In the genomic region with DNA sequence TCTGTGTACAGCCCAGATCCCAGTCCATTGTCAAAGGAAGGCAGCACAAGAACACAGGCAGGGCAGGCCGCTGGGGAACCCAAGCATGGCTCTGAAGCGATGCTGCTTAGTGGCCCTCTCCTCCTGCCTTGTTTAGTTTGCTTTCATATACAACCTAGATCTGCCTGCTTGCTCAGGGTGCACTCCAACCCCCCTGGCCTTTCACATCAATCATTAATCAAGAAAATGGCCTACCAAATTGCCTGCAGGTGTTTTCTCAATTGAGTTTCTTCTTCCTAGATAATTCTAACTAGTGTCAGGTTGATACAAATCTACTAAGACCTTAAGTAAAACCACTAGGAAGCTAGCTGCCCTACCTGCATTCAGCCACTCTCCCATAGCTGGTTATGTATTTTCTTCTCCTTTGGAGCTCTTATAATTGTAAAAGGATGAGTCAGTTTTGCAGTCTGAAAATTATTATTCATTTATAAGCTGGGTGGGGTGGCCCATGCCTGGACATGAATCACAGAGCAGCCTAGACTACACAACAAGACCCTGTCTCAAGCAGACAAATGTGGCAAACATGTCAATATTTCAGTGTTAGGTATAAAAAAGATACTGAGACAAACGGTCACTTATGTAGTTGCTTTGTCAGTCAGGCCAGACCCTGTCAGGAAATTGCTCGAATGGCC, we compare ENCODE assay signal across 12 mouse cellular contexts. TPM values are rescaled to one million over a fixed set of nuclear protein-coding genes. Genes with fewer than 3 reads are reported as not detected.
A peak's percentile ranks its signal among the peaks of the same experiment; 100 is the strongest.
DNase-seq lines count a peak whose midpoint lies in the region; ATAC-seq and TF ChIP-seq lines count a peak whose summit lies in the region.
"Had no signal": no experiment of that assay in that cellular context is flagged by ENCODE, and none has a peak within 500 bp of the region (broad histone marks: within the 10 kb centered on the region; RNA-seq: fewer than 3 reads in every experiment).

No protein-coding gene starts in this region.

- H3K9me3 ChIP-seq in forebrain, embryonic 11.5 days (ENCODE audit: control insufficient read depth, low read length): no peaks in the 10 kb centered on the region
- no peaks in the 10 kb centered on the region for H3K9me3 ChIP-seq in forebrain, embryonic 12.5 days
- H3K9me3 ChIP-seq in lung, embryonic 14.5 days (ENCODE audit: low read depth, low read length): no peaks in the 10 kb centered on the region
- H3K9me3 ChIP-seq in kidney, embryonic 15.5 days (replicated peaks): no peaks in the 10 kb centered on the region
- H3K9me3 ChIP-seq in midbrain, embryonic 10.5 days (replicated peaks): no peaks in the 10 kb centered on the region
- H3K9me3 ChIP-seq: midbrain, embryonic 15.5 days had no signal

- 0 out of 2 replicates have a peak overlapping the region, but pooled peaks have one; percentile 12 for H3K27ac ChIP-seq in forebrain, embryonic 11.5 days (ENCODE audit: low read depth, low read length)
- no peak overlapping the region for H3K27ac ChIP-seq in forebrain, embryonic 12.5 days
- H3K27ac ChIP-seq in lung, embryonic 14.5 days (ENCODE audit: low read depth): peak overlapping the region; percentile 71; the same call in 1 of the 2 replicates
- peak overlapping the region; percentile 70 for H3K27ac ChIP-seq in kidney, embryonic 15.5 days
- H3K27ac ChIP-seq in small intestine, adult 2 months (ENCODE audit: insufficient read depth, low read depth, low read length): peak overlapping the region; percentile 66
- H3K27ac ChIP-seq in midbrain, embryonic 10.5 days (replicated peaks): no peak overlapping the region
- H3K27ac ChIP-seq: midbrain, embryonic 15.5 days had no signal

- ATAC-seq in forebrain, embryonic 11.5 days (replicated peaks; ENCODE audit: low FRiP score): no peak
- no peak for ATAC-seq in forebrain, embryonic 12.5 days (ENCODE audit: low FRiP score)
- no peak for ATAC-seq in lung, embryonic 14.5 days (ENCODE audit: insufficient read depth)
- no peak for ATAC-seq in kidney, embryonic 15.5 days (replicated peaks; ENCODE audit: low FRiP score)
- ATAC-seq: midbrain, embryonic 15.5 days had no signal

- H3K4me3 ChIP-seq in forebrain, embryonic 11.5 days (ENCODE audit: low read depth, low read length): no peak overlapping the region
- H3K4me3 ChIP-seq in forebrain, embryonic 12.5 days (replicated peaks): no peak overlapping the region
- H3K4me3 ChIP-seq in lung, embryonic 14.5 days (ENCODE audit: low read depth, low read length): no peak overlapping the region
- no peak overlapping the region for H3K4me3 ChIP-seq in kidney, embryonic 15.5 days (replicated peaks)
- no peak overlapping the region for H3K4me3 ChIP-seq in small intestine, adult 2 months (ENCODE audit: low read depth, low read length)
- H3K4me3 ChIP-seq in midbrain, embryonic 10.5 days: no peak overlapping the region
- H3K4me3 ChIP-seq: midbrain, embryonic 15.5 days had no signal

- H3K4me1 ChIP-seq in forebrain, embryonic 11.5 days (replicated peaks; ENCODE audit: control insufficient read depth, insufficient read depth, low read length): no peaks in the 10 kb centered on the region; the same call in 1 of the 2 replicates
- H3K4me1 ChIP-seq in forebrain, embryonic 12.5 days: no peaks in the 10 kb centered on the region; the same call in 1 of the 2 replicates
- H3K4me1 ChIP-seq in lung, embryonic 14.5 days (ENCODE audit: insufficient read depth): peaks cover 13% of the 10 kb centered on the region
- H3K4me1 ChIP-seq in kidney, embryonic 15.5 days: peaks cover 29% of the 10 kb centered on the region
- peaks cover 22% of the 10 kb centered on the region for H3K4me1 ChIP-seq in small intestine, adult 2 months (ENCODE audit: control insufficient read depth, insufficient read depth, insufficient read length, low read length)
- H3K4me1 ChIP-seq in midbrain, embryonic 10.5 days: 0 out of 2 replicates have a peak, but pooled peaks cover 2% of the 10 kb centered on the region

- DNase-seq in forebrain, embryonic 11.5 days (ENCODE audit: low spot score): no peak
- DNase-seq in lung, embryonic 14.5 days: no peak
- DNase-seq in lung, postnatal 36 days: no peak
- DNase-seq in midbrain, embryonic 10.5 days (ENCODE audit: low spot score): no peak
- DNase-seq in retina, postnatal 1 day: no peak
- DNase-seq: B cell, adult 2 months; cerebellum, adult 11 months; right cerebral cortex, postnatal 25 days had no signal

- H3K9ac ChIP-seq in forebrain, embryonic 11.5 days (ENCODE audit: low read length): peak overlapping the region; percentile 17; the same call in 1 of the 2 replicates
- no peak overlapping the region for H3K9ac ChIP-seq in forebrain, embryonic 12.5 days
- H3K9ac ChIP-seq in lung, embryonic 14.5 days: no peak overlapping the region
- no peak overlapping the region for H3K9ac ChIP-seq in kidney, embryonic 15.5 days
- H3K9ac ChIP-seq: midbrain, embryonic 15.5 days had no signal

- H3K36me3 ChIP-seq in forebrain, embryonic 11.5 days (ENCODE audit: control insufficient read depth, insufficient read depth, low read length): no peaks in the 10 kb centered on the region
- H3K36me3 ChIP-seq in forebrain, embryonic 12.5 days (replicated peaks): no peaks in the 10 kb centered on the region
- 0 out of 2 replicates have a peak, but pooled peaks cover 3% of the 10 kb centered on the region for H3K36me3 ChIP-seq in lung, embryonic 14.5 days (ENCODE audit: insufficient read depth)
- H3K36me3 ChIP-seq in kidney, embryonic 15.5 days: peaks cover 2% of the 10 kb centered on the region; the same call in 1 of the 2 replicates
- 0 out of 2 replicates have a peak, but pooled peaks cover 2% of the 10 kb centered on the region for H3K36me3 ChIP-seq in small intestine, adult 2 months (ENCODE audit: control insufficient read depth, insufficient read depth, low read length)
- peaks cover 7% of the 10 kb centered on the region for H3K36me3 ChIP-seq in midbrain, embryonic 10.5 days
- H3K36me3 ChIP-seq: midbrain, embryonic 15.5 days had no signal

- H3K27me3 ChIP-seq in forebrain, embryonic 11.5 days (ENCODE audit: control insufficient read depth, insufficient read depth, low read length): no peaks in the 10 kb centered on the region
- no peaks in the 10 kb centered on the region for H3K27me3 ChIP-seq in forebrain, embryonic 12.5 days
- no peaks in the 10 kb centered on the region for H3K27me3 ChIP-seq in lung, embryonic 14.5 days (ENCODE audit: insufficient read depth, low read length)
- H3K27me3 ChIP-seq in kidney, embryonic 15.5 days: no peaks in the 10 kb centered on the region
- no peaks in the 10 kb centered on the region for H3K27me3 ChIP-seq in small intestine, adult 2 months (ENCODE audit: control insufficient read depth, insufficient read depth, low read length)
- no peaks in the 10 kb centered on the region for H3K27me3 ChIP-seq in midbrain, embryonic 10.5 days (ENCODE audit: low read depth, poor library complexity, severe bottlenecking)
- H3K27me3 ChIP-seq: midbrain, embryonic 15.5 days had no signal

- no peak overlapping the region for H3K4me2 ChIP-seq in forebrain, embryonic 11.5 days (ENCODE audit: low read depth, low read length, severe bottlenecking)
- no peak overlapping the region for H3K4me2 ChIP-seq in forebrain, embryonic 12.5 days
- H3K4me2 ChIP-seq in lung, embryonic 14.5 days: no peak overlapping the region
- no peak overlapping the region for H3K4me2 ChIP-seq in kidney, embryonic 15.5 days
- H3K4me2 ChIP-seq: midbrain, embryonic 15.5 days had no signal

- TF ChIP-seq POLR2A in small intestine, adult 2 months (IDR thresholded peaks at IDR 0.05; ENCODE audit: low read depth, low read length): no peak

- TF ChIP-seq CTCF in lung, embryonic 14.5 days (IDR thresholded peaks at IDR 0.05; ENCODE audit: low read depth): no peak
- TF ChIP-seq CTCF in small intestine, adult 2 months (IDR thresholded peaks at IDR 0.05; ENCODE audit: extremely low read depth, insufficient read length, insufficient replicate concordance, low read depth, low read length): no peak

- 68% methylated on average over 4 of the region's 4 CpGs for WGBS in forebrain, embryonic 11.5 days
- WGBS in forebrain, embryonic 12.5 days: 73% methylated on average over 4 of the region's 4 CpGs
- 45% methylated on average over 4 of the region's 4 CpGs for WGBS in lung, embryonic 14.5 days
- WGBS in kidney, embryonic 15.5 days: 54% methylated on average over 4 of the region's 4 CpGs
- 47% methylated on average over 4 of the region's 4 CpGs for WGBS in small intestine, adult 2 months
- 79% methylated on average over 4 of the region's 4 CpGs for WGBS in midbrain, embryonic 10.5 days

RNA-seq across cellular contexts. Expression of a gene that starts 35.2 kb away (rescaled TPM):
- polyA plus RNA-seq in forebrain, embryonic 11.5 days (2014; fragmentation: Nextera tagmentation; extraction: Ambion mirVana): 138 and 140 TPM in 2 replicates
- 107 and 117 TPM in 2 replicates for polyA plus RNA-seq in forebrain, embryonic 12.5 days (2016; fragmentation: Nextera tagmentation; extraction: Ambion mirVana)
- polyA plus RNA-seq in lung, embryonic 14.5 days (2014; fragmentation: Nextera tagmentation; extraction: Ambion mirVana): 218 and 229 TPM in 2 replicates
- 156 and 168 TPM in 2 replicates for polyA plus RNA-seq in kidney, embryonic 15.5 days (2015; fragmentation: Nextera tagmentation; extraction: Ambion mirVana)
- 20.8 and 37.6 TPM in 2 replicates for polyA plus RNA-seq in small intestine, adult 2 months (2012; rRNA removed)
- 122 and 153 TPM in 2 replicates for polyA plus RNA-seq in midbrain, embryonic 10.5 days (2016; fragmentation: Nextera tagmentation; extraction: Ambion mirVana)

RNA-seq across cellular contexts. Expression of a gene that starts 35.2 kb away (rescaled TPM):
- polyA plus RNA-seq in forebrain, embryonic 11.5 days (2014; fragmentation: Nextera tagmentation; extraction: Ambion mirVana): 120 and 138 TPM in 2 replicates
- polyA plus RNA-seq in forebrain, embryonic 12.5 days (2016; fragmentation: Nextera tagmentation; extraction: Ambion mirVana): 121 and 127 TPM in 2 replicates
- 82.5 and 86.9 TPM in 2 replicates for polyA plus RNA-seq in lung, embryonic 14.5 days (2014; fragmentation: Nextera tagmentation; extraction: Ambion mirVana)
- polyA plus RNA-seq in kidney, embryonic 15.5 days (2015; fragmentation: Nextera tagmentation; extraction: Ambion mirVana): 74.6 and 77.8 TPM in 2 replicates
- 3.5 and 8.8 TPM in 2 replicates for polyA plus RNA-seq in small intestine, adult 2 months (2012; rRNA removed)
- 108 and 122 TPM in 2 replicates for polyA plus RNA-seq in midbrain, embryonic 10.5 days (2016; fragmentation: Nextera tagmentation; extraction: Ambion mirVana)

Comparison
In these comparisons a context has a peak if more than half of its experiments do, and no peak if none do; other contexts are left out.
1. H3K27ac ChIP-seq: peak in forebrain, embryonic 11.5 days (single experiment), lung, embryonic 14.5 days (single experiment), kidney, embryonic 15.5 days (single experiment) and small intestine, adult 2 months (single experiment); none in forebrain, embryonic 12.5 days (single experiment) and midbrain, embryonic 10.5 days (single experiment).